Mouse (Mus musculus): ENCODE measurements around the gene Gm20817. TPM values are rescaled to one million over a fixed set of nuclear protein-coding genes. Genes with fewer than 3 reads are reported as not detected.
"Not testable (repeated sequence)": the region's sequence is repeated elsewhere in the genome, so short reads cannot be mapped to it uniquely, and the experiment has no call there.

Gene Gm20817
- not detected for total RNA-seq (2018; cell fraction: chromatin; rRNA removed)
- total RNA-seq (2018; cell fraction: cytosol; rRNA removed), result not detected
- total RNA-seq (2018; cell fraction: nucleus; rRNA removed), result not detected
- polyA plus RNA-seq (2018), result not detected in 3 replicates

DNA sequence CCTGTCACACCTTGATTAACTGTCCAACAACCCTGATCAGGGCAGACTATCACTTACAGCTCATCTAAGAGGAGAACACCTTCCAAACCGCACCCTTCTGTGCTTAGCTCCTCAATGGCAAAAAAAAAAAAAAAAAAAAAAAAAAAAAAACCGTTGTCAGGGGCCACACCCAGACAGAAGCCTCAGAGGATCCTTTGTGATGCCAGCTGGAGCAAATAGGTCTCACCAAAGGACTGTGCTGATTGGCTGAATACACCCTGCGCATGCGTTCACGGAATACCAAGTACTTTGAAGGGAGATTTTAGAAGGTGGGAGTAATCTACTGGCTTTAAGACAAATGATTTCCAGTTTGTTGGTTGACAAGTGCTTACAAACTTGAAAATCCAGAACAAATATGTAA lies at the start of gene Gm20817:
Gene Gm20817 (minus strand): TSS at position 101 of the 400 bp plus-strand sequence.
- H3K79me2 ChIP-seq (ENCODE audit: inconsistent target); H3K36me3 ChIP-seq (ENCODE audit: inconsistent target); H3K4me3 ChIP-seq (ENCODE audit: inconsistent target); H3K27ac ChIP-seq: not testable (repeated sequence)
- no CpG with 5 or more reads among the region's 5 CpGs for WGBS (ENCODE audit: missing documents)
